Mouse (Mus musculus) monocyte, adult 5-6 weeks (primary cell): ENCODE measurements around the gene Corin. TPM values are rescaled to one million over a fixed set of nuclear protein-coding genes. Genes with fewer than 3 reads are reported as not detected.

ENCODE experiments used
- ATAC-seq: fragments of 153-309, 156-312 bp; replicated peaks from 2 replicates; pipeline ENCODE4 v1.8.0; 2017; ENCODE audit warnings: mild to moderate bottlenecking; ENCODE audit not compliant: low TSS enrichment, insufficient number of reproducible peaks, severe bottlenecking, poor library complexity, low FRiP score
- total RNA-seq: library from RNA; stranded (forward); fragments of 200-1000, 200-491, 200-594 nt; gene quantifications from 3 replicates; pipeline ENCODE4 v1.2.3, GENCODE M21; 2017

Corin gene
- total RNA-seq, 1 experiment from 2014 or later, result not detected

DNA sequence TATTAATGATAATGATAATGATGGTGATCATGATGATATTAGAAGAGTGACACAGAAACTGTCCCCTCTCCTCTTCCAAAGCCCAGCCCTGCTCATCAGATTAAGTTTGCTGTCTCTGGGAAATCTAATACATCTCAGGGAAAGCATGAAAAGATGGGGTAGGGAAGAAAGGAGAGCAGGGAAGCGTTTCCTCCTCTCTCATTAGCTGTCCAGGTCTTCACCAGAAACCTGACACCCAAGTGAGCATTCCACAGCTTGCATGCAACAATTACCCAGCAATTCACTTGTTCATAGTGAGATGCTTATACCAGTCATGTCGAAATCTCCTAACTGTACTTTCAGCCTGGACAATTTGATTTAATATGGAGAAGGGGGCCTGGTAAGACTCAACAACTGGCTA is 55.4 kb downstream of the Corin start:
- no peak for ATAC-seq

DNA sequence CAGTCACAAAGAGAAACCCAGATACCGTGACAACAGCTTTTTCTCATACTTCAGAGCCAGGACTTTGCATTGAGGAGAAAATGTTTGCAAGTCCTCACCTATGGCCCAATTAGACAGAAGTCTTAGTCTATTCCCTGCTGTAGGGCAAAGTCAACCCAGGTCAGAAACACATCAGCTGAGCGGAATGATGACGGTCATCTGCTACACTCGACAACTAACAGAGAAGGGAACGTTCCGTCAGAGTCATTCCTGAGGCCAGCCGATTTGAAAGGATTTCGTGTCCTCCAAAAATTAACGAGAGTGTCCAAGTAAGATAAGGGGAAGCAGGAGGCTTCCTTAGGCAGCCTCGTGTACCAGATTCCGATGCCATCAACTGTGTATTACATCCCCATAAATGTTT is 58.2 kb downstream of the Corin start:
- no peak for ATAC-seq

DNA sequence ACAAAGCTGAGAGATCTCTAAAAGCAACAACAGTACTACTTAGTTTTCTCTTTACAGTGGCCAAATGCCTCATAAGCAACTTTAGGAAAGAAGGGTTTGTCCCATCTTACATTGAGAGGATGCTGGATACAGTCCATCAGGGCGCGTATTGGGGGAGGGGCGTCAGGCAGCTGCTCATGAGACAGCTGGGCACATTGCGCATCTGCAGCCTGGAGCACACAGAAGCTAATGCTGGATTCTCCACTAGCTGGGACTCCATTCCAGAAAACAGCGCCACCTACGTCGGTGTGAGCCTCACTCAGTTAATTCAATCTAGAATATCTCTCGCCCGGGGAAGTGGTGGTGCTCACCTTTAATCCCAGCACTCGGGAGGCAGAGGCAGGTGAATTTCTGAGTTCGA is 60.3 kb downstream of the Corin start:
- ATAC-seq, result no peak

DNA sequence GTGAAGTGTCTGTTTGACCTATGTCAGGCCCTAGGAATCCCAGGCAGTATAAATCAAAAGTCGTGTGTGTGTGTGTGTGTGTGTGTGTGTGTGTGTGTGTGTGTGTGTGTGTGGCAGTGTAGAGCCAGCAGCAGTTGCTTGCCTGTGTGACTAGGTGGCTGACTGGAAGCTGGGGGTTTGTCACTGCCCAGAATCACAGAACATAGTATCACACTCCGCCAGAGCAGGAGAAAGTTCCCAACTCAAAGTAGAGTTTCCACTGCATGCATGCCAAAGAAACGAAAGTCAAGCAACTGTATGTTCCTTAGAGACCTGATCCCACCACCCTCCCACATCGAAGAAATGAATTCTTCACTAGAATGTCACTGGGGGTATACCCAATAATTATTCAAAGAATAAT is 61.3 kb downstream of the Corin start:
- ATAC-seq, result no peak

DNA sequence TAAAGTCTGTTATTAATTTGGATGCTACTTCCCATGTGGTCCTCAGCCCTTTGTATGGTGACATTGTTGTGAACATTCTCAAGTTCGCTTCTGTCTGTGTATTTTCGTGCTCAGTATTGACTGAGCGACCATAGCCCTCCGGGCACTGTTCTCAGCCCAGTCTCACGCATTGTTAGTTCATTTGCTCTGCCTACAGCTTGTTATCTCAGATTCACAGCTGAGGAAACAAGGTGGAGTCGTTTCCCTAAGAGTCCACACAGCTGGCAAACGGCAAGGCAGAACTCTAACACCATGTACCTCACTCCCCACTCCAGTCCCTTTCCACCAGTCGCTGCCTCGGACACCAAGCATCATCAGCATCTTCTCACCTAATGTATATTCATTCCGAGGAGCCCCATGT is 63.1 kb downstream of the Corin start:
- no peak for ATAC-seq

DNA sequence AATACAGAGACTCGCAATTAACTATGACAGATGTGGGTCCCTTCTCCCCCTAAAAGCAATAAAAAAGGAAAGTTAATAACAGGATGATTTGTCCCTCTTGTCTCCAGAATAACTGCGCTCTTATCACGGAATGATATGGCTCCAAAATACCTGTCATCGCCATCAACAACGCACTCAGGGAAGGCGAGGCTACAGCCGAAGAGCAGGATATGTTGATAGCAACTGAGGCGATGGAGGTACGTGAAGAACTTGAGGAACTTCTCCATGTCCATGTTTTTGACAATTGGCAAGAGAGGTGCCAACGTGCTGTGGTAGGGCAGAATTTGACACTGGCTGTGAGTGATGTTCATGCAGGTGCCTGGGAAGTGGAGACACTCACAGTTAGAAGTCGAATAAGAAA is 69.2 kb downstream of the Corin start:
- no peak for ATAC-seq

DNA sequence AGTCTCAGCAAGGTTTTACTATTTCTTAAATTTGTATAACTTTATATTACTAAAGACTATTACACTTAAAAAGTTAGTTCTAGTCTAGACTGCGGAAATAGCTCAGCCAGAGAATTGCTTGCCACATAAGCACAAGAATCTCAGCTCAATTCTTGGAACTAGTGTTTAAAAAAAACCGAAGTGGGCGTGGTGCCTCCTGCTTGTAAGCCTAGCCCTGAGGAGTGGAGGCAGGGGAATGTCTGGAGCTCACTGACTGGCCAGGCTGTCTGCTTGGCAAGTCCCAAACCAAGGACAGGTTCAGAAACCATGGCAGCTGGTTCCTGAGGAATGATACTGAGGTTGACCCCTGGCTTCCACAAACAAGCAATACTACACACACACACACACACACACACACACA is 72.4 kb downstream of the Corin start:
- ATAC-seq, result no peak

DNA sequence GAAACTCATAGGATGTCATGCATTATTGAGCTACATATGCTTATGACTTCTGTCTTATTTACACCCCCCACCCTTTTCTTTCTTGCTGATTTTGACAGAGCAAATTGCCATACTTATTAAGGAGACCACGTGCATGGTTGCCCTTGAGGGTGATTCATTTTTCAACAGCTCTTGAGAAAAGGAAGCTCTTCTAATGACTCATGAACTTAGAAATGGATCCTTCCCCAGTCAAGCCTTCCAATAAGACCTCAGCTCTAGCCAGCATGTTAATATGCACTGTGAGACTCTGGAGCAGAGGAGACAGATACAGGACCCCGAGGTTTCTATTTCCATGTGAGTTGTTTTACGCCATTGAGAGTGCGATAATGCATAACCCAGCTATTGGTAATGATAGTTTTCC is 76.7 kb downstream of the Corin start:
- no peak for ATAC-seq

DNA sequence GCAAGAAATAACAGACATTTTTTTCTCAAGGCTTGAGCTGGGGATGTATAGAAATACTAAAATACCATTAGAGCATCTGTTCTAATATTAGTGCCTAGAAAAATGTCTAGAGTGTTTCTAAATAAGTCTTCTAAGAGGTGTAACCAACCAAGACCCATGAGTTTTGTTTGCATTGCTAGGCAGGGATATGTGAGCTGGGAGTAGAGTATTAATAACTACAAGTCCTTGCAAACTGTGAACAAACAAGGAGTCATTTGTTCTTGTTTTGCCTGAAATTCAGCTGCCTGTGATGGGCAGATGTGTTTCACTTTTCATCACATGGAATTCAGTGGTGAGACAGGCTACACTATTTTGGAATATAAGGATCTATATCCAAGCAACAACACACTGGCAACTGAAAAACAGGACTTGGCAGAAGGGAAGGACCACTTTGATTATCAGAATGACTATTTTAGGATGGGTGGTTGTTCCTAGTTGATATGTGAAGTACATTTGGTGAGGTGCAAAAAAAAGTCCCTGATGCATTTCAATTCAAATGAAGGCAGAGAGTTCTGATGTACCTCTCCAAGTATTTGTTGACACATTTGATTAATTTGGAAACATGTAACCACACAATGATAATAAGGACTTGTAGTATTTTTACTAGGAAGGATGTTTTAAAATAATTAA is 78.8 kb downstream of the Corin start:
- ATAC-seq, result no peak

DNA sequence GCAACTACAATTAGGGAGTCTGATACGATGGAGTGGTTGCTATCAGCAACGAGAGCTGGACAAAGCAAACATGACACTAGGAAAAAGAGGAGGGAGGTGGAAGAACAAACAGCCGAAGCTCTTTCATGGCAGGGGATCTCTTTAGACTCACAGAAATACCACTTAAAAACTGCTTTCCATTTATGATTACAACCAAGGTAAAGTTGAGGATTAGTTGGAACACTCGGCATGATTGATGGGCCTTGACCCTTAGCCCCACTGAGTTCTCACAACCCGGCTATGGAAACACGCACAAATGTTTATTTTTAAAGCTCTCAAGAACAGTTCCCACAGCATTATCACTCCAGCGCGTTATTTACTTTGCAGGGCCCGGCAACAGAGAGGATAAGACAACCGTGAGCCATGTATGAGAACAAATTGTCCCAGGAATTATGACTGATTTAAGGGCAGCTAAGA is 92.4 kb downstream of the Corin start:
- ATAC-seq, result no peak

DNA sequence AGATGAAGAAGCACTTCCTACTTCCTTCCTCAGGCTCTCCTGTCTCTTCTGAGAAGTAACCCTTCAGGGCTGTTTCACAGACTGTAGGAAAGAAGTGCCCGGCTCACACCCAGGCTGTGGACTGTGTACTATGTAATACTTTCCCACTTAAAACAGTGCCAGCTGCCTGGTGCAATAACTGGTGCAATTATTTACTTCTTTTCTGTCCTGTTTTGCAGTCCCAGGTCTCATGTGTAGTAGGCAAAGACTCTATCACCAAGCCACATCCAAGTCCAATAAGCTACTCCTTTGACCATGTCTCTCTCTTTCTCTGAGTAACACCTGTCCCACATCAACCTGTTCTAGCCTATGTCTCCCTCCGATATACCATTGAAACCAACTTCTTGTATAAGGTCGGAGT is 93.4 kb downstream of the Corin start:
- no peak for ATAC-seq

DNA sequence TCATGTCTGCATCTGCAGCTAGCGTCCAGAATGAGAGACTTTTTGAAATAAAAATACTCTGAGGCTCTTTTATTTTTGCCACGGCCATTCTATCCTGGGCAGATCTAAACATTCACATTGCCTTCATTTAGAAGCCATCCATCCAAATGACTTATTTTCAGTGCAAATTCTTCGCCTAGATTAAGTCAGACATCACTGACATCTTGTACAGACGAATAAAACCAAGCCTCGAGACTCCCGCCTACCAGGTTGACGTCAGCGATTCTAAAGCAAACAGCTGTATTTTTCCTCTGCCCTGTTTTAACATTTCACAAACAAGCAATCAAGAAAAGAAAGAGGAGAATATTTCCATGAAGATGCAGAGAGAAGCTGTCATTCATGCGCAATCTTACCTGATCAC is 100.9 kb downstream of the Corin start:
- ATAC-seq, result no peak

DNA sequence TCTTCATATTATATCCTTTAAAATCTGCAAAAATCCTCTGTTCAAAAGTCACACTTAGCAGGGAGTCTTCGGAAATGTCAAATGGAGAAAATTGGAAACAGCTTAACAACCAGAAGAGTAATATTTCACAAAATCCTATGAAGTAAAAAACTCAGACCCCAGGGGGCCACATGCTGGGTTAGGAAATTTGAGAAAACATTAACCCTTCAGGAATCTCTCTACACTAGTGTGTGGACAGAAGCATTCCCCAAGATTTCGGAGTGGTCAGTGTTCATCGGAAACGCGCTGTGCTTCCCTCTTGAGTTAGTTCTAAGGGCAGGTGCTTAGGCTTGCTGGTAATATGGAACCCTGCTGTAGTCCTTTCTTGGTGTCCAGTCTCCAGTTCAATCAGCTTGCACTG is 101.4 kb downstream of the Corin start:
- ATAC-seq, result no peak

DNA sequence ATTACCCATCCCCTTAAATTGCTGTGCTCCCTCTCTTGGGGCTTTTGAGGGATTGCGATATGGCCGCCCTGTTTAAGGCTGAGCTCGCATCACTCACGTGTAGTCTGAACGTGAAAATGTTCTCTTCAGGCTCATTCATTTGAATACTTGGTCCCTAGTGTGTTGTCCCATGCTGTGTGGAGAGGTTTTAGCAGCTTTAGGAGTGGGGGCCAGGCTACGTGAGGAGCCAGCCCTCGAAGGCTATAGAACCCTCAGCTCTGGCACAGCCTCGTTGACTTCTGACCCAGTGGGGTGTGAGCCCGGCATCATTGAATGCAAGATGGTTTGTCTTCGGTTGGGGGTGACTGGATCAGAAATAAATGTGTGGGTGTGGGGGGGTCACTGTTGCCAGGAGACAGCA is 102.5 kb downstream of the Corin start:
- no peak for ATAC-seq

DNA sequence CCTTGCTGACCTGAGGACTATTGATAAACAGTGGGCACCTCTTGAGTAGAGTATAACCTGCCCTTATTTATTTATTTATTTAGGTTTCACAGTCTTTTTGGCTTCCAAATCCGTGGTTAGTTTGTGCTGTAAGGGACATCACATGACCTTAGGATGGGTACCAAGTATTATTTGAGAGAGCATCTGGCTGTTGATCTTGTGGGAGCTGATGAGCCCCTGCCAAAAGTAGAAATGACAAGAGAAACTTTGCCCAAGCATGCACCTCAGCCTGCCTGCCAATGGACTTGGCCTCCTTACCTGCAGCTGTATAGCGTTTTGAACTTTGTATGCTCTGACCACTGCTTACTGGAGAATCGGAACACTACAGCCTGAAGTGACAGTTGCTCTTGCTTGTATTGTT is 103.0 kb downstream of the Corin start:
- ATAC-seq, result no peak

DNA sequence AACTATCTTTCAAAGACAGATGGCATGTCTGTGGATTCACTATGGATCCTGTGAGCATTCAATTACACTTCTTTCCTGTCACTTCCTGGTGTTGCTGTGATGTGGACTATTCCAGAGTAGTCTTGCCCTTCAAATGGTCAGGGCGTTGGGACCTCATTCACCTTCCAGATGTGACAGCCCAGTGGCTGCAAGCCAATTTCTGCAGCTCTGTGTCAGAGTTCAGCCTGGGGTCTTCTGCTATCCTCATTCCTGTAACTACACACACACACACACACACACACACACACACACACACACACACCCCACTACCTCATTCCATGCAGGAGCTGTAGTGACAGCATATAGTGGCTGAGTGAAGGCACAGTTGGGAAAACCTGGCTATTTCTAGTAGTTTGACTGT is 122.1 kb downstream of the Corin start:
- no peak for ATAC-seq

DNA sequence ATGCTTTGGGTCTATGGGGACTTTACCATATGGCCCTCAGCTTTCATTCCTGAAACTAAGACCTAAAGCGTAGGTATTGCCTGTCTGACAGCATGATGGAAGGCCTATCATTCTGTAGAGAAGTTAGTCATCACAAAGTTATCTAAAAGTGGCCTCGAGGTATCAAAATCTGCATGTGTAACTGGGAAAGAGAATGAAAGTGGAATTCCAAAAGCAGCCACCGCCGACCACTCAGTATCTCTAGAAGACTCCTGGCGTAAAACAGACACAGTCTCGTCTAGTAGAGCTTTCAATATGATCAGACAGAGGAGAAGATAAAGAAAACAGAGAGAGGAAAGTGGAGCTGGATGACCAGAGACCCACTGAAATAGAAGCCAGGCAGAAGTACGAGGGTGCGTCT is 123.7 kb downstream of the Corin start:
- ATAC-seq, result no peak

DNA sequence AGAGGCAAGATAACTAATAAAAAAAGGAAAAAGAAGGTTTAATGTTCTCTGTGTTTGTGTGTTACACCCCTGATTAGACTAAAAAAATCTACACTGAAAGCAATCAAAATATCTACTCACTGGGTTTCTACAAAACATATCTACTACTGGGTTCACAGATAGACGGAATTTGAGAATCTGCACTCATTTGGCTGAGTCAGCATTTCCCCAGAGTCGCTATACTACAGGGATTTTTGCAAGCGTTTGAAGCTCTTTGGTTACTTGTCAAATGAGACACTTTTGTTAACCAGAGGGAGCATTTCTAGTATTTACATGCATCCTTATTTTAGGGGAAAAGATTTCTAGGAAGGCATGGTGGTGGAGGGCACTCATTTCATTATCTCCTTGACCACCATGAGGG is 136.3 kb downstream of the Corin start:
- ATAC-seq, result no peak

DNA sequence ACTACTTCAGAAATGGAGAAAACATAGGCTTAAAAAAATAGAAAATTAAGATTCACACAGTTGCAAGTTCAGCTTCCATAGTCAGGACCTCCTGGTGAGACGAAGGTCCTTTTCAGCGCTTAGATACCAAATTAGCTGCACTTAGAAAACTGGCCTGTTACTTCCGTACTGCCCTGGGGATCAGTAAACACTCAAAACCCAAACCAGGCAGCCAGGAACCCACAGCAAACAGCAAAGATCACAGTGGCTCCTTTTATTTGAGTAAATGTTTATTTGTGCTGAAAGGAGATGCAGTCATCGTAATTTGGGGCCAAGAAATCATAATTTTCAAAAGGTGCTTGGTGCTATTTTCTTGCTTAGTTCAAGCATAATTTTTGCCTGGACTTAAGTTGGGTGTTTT is 138.5 kb downstream of the Corin start:
- no peak for ATAC-seq

DNA sequence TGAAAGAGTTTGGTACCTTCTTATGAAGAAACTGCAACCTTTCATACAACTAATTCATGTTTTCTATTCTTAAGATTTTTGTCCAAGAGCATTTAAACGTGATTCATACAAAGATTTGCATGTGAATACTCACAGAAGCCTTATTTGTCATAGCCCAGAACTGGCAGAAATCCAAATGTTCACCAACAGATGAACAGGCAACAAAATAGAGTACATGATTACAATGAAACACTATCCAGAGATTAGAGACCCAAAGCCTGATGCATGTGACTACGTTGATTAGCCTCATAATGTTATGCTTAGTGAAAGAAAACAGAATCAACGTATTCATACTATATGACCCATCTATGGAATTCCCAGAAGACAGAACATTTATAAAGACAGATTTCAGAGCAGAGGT is 140.4 kb downstream of the Corin start:
- ATAC-seq, result no peak

DNA sequence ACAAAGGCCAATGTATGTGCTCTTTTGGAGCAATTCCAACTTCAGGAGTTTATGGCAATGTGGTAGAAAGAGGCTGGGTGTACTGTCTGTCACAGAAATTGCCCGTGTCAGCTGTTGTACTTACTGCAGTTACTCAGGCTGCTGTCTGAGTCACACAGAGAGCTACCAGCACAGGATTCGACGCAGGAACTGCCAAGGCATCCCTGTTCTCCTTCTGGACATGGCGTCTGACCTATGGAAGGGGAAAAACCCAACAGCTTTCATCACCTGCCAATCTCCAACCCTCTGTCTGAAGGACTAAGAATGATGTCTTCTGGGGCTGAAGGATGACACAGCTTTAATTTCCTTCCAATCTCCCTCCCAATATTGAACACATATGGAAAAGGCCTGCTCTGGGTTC is 150.5 kb downstream of the Corin start:
- ATAC-seq, result no peak
